Mouse (Mus musculus): ENCODE data around the gene Tas2r117. TPM values are rescaled to one million over a fixed set of nuclear protein-coding genes. Genes with fewer than 3 reads are reported as not detected.

The Tas2r117 gene
- polyA plus RNA-seq (2012; rRNA removed) = not detected in 2 replicates

DNA sequence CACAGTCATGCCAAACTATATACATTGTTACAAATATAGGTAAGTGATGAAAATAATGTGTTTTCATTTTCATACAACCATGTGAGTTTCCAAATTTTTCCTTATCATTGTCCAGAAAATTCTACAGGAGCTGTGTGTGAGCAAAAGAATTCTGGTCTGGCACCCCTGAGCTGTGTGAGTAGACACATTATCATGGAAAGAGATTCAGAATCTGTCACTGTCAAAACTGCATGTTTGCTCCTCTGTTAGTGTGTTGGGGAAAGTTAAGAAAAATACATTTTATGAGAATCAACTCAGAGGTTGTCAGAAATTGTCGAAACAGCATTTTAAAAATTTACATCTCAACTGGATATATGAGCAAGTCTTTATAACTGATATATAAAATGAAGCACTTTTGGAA is at the start of gene Tas2r117:
Gene Tas2r117 (plus strand): TSS at position 301 of the 400 bp plus-strand sequence.
- DNase-seq (ENCODE audit: low read depth) = no peak

- no peak for DNase-seq (ENCODE audit: low read depth)
Observed at GRCm38 (mm10) chr6:132754430-132754829, 48.2 kb upstream of the Tas2r117 start, which contains the start of gene Tas2r124. Gene Tas2r124, plus strand, starts transcription at chr6:132754730.

GRCm38 (mm10) chr6:132761831-132762230 is 40.8 kb upstream of the Tas2r117 start, which contains the start of gene Tas2r102:
Gene Tas2r102, plus strand, starts transcription at chr6:132762131.
- no peak for DNase-seq (ENCODE audit: low read depth)

DNA sequence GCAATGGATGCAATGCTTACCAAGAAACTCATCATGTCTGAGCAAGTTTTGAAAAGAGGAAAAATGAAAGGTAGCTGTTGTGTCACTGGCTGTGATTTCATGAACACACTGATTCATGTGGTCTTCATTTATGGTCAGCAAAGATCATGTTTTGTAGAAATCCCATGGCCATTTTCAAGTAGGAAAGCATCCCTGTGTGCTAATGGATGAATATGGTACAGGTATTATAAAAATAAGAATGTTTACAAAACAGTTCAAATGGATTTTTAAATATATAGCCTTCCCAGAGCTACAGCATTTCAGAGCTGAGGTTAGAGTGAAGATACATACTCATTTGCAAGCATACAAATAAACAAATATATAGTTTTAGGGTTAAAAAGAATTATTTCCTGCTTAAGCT is 24.6 kb upstream of the Tas2r117 start, which contains the start of gene Tas2r136:
Gene Tas2r136 (minus strand): TSS at position 101 of the 400 bp plus-strand sequence.
- no peak for DNase-seq (ENCODE audit: low read depth)

DNA sequence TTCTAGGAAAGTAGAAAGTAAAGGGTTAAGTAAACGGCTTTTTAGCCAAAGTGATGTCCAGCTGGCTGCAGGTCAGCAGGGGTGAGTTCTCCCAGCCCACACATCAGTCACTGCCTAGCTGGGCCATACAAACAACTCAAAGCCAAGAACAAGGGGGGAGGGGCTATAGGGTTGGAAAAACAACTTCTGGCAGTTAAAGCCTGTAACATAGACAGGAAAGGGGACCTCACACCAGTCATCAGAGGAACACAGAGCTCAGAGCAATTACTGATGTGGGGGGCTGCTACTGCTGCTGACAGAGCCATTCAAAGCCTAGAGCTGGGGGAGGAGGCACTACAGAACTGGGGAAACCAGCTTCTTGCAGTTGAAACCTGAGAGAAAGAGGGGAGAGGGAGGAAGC is 7.2 kb upstream of the Tas2r117 start:
- DNase-seq (ENCODE audit: low read depth) = no peak

- DNase-seq (ENCODE audit: low read depth) = no peak
Observed at GRCm38 (mm10) chr6:132846842-132847241, 44.2 kb downstream of the Tas2r117 start, which contains the start of gene Tas2r123. Gene Tas2r123, plus strand, starts transcription at chr6:132847142.

Other genes with a start within 250 kb of the Tas2r117 start
- gene Prh1, start 233.0 kb upstream of the Tas2r117 start, polyA plus RNA-seq (2012; rRNA removed) = not detected in 2 replicates
- gene Prp2, start 206.9 kb upstream of the Tas2r117 start, polyA plus RNA-seq (2012; rRNA removed) = not detected in 2 replicates
- not detected in 2 replicates for gene A630073D07Rik, start 151.3 kb upstream of the Tas2r117 start, polyA plus RNA-seq (2012; rRNA removed)
- gene Tas2r120, start 145.9 kb upstream of the Tas2r117 start, polyA plus RNA-seq (2012; rRNA removed) = not detected in 2 replicates
- not detected in 2 replicates for gene Tas2r121, start 101.8 kb upstream of the Tas2r117 start, polyA plus RNA-seq (2012; rRNA removed)
- gene Tas2r122, start 90.9 kb upstream of the Tas2r117 start, polyA plus RNA-seq (2012; rRNA removed) = not detected in 2 replicates
- not detected in 2 replicates for gene Tas2r115, start 64.8 kb upstream of the Tas2r117 start, polyA plus RNA-seq (2012; rRNA removed)
- gene Tas2r124, start 48.1 kb upstream of the Tas2r117 start, polyA plus RNA-seq (2012; rRNA removed) = not detected in 2 replicates
- gene Tas2r102, start 40.7 kb upstream of the Tas2r117 start, polyA plus RNA-seq (2012; rRNA removed) = not detected in 2 replicates
- not detected in 2 replicates for gene Tas2r136, start 24.7 kb upstream of the Tas2r117 start, polyA plus RNA-seq (2012; rRNA removed)
- not detected in 2 replicates for gene Tas2r123, start 44.3 kb downstream of the Tas2r117 start, polyA plus RNA-seq (2012; rRNA removed)
- gene Tas2r116, start 52.6 kb downstream of the Tas2r117 start, polyA plus RNA-seq (2012; rRNA removed) = not detected in 2 replicates
- not detected in 2 replicates for gene Tas2r110, start 65.2 kb downstream of the Tas2r117 start, polyA plus RNA-seq (2012; rRNA removed)
- not detected in 2 replicates for gene Tas2r113, start 90.2 kb downstream of the Tas2r117 start, polyA plus RNA-seq (2012; rRNA removed)
- gene Tas2r125, start 106.8 kb downstream of the Tas2r117 start, polyA plus RNA-seq (2012; rRNA removed) = not detected in 2 replicates
- gene Tas2r129, start 148.3 kb downstream of the Tas2r117 start, polyA plus RNA-seq (2012; rRNA removed) = not detected in 2 replicates
- gene Tas2r131, start 155.1 kb downstream of the Tas2r117 start, polyA plus RNA-seq (2012; rRNA removed) = not detected in 2 replicates
- gene Tas2r109, start 178.1 kb downstream of the Tas2r117 start, polyA plus RNA-seq (2012; rRNA removed) = not detected in 2 replicates
- gene Tas2r103, start 234.3 kb downstream of the Tas2r117 start, polyA plus RNA-seq (2012; rRNA removed) = not detected in 2 replicates

Measured in gonadal fat pad, adult 2 months (tissue).